In genomic region chr19:46763356-46763755, GRCm38 (mm10) we compare ENCODE assay signal across 8 mouse cellular contexts. TPM values are rescaled to one million over a fixed set of nuclear protein-coding genes. Genes with fewer than 3 reads are reported as not detected.
DNase-seq lines count a peak whose midpoint lies in the region; ATAC-seq and TF ChIP-seq lines count a peak whose summit lies in the region.

No protein-coding gene starts in this region.

- intact Hi-C loops in heart, postnatal 36 days (cut with DNase I) = no loop called here

- DNase-seq in heart, embryonic 10.5 days (ENCODE audit: low spot score) = peak; percentile 52
- no peak for DNase-seq in heart, postnatal 36 days
- no peak for DNase-seq in ES-E14 (ENCODE audit: low read depth, low spot score)
- no peak for DNase-seq in forebrain, embryonic 14.5 days (ENCODE audit: low spot score)
- DNase-seq in liver, postnatal 0 days = no peak
- DNase-seq in adipocyte (ENCODE audit: low spot score) = no peak
- no peak for DNase-seq in right cerebral cortex, postnatal 4 days
- no peak for DNase-seq in testis, postnatal 14 days (ENCODE audit: low spot score)

- peak overlapping the region; percentile 90 for H3K4me3 ChIP-seq in heart, embryonic 10.5 days
- H3K4me3 ChIP-seq in ES-E14 (ENCODE audit: insufficient read depth in 1 of 2, low read depth in 1 of 2, low read length in 2 of 2, poor library complexity in 1 of 2, severe bottlenecking in 1 of 2) = peak overlapping the region; percentile 77 to 97
- H3K4me3 ChIP-seq in forebrain, embryonic 14.5 days (ENCODE audit: low read depth, low read length) = peak overlapping the region; percentile 84
- peak overlapping the region; percentile 99 for H3K4me3 ChIP-seq in liver, postnatal 0 days (ENCODE audit: low read depth, low read length)

- H3K4me1 ChIP-seq in heart, embryonic 10.5 days = peaks cover 29% of the 10 kb centered on the region
- H3K4me1 ChIP-seq in ES-E14 (ENCODE audit: control insufficient read depth in 2 of 2, insufficient read depth in 2 of 2, low read length in 2 of 2, poor library complexity in 1 of 2) = peaks cover 5 to 9% of the 10 kb centered on the region in 2 experiments; a peak in 3 of 4 replicates
- peaks cover 13% of the 10 kb centered on the region for H3K4me1 ChIP-seq in forebrain, embryonic 14.5 days (ENCODE audit: control insufficient read depth, insufficient read depth, low read length)
- H3K4me1 ChIP-seq in liver, postnatal 0 days (ENCODE audit: insufficient read depth) = peaks cover 13% of the 10 kb centered on the region

- no peak overlapping the region for H3K27ac ChIP-seq in heart, embryonic 10.5 days
- H3K27ac ChIP-seq in ES-E14 (ENCODE audit: insufficient read depth, low read depth, low read length, poor library complexity, severe bottlenecking) = no peak overlapping the region
- H3K27ac ChIP-seq in forebrain, embryonic 14.5 days (ENCODE audit: low read depth, low read length) = no peak overlapping the region
- no peak overlapping the region for H3K27ac ChIP-seq in liver, postnatal 0 days (ENCODE audit: low read depth)

- TF ChIP-seq EP300 in liver, postnatal 0 days (IDR thresholded peaks at IDR 0.05; ENCODE audit: low read depth) = no peak

- H3K9me3 ChIP-seq in heart, embryonic 10.5 days = no peaks in the 10 kb centered on the region
- no peaks in the 10 kb centered on the region for H3K9me3 ChIP-seq in ES-E14 (ENCODE audit: control insufficient read depth, insufficient read depth, low read depth, low read length)
- H3K9me3 ChIP-seq in forebrain, embryonic 14.5 days (replicated peaks; ENCODE audit: control insufficient read depth, low read length) = no peaks in the 10 kb centered on the region
- H3K9me3 ChIP-seq in liver, postnatal 0 days (ENCODE audit: low read length) = no peaks in the 10 kb centered on the region

- peaks cover 14% of the 10 kb centered on the region for H3K27me3 ChIP-seq in heart, embryonic 10.5 days (ENCODE audit: insufficient read depth, poor library complexity, severe bottlenecking)
- H3K27me3 ChIP-seq in forebrain, embryonic 14.5 days (replicated peaks; ENCODE audit: control insufficient read depth, insufficient read depth, low read length) = peaks cover 12% of the 10 kb centered on the region; the same call in 1 of the 2 replicates
- peaks cover 6% of the 10 kb centered on the region; the same call in 1 of the 2 replicates for H3K27me3 ChIP-seq in liver, postnatal 0 days (ENCODE audit: insufficient read depth, low read length)

- H3K9ac ChIP-seq in ES-E14 (ENCODE audit: insufficient read depth, low read depth, low read length, poor library complexity, severe bottlenecking) = no peak overlapping the region
- no peak overlapping the region for H3K9ac ChIP-seq in forebrain, embryonic 14.5 days (ENCODE audit: low read length)
- H3K9ac ChIP-seq in liver, postnatal 0 days (replicated peaks) = 0 out of 2 replicates have a peak overlapping the region, but pooled peaks have one; percentile 90

- WGBS in heart, embryonic 10.5 days = 22% methylated on average over 7 of the region's 7 CpGs
- 19% methylated on average over 7 of the region's 7 CpGs for WGBS in forebrain, embryonic 14.5 days
- WGBS in liver, postnatal 0 days (ENCODE audit: insufficient replicate concordance) = 38% methylated on average over 7 of the region's 7 CpGs

- ATAC-seq in forebrain, embryonic 14.5 days = no peak
- no peak for ATAC-seq in liver, postnatal 0 days

- no peak for TF ChIP-seq CTCF in liver, postnatal 0 days (IDR thresholded peaks at IDR 0.05; ENCODE audit: low read depth)

- H3K36me3 ChIP-seq in heart, embryonic 10.5 days = no peaks in the 10 kb centered on the region
- no peaks in the 10 kb centered on the region for H3K36me3 ChIP-seq in ES-E14 (ENCODE audit: control insufficient read depth, insufficient read depth, low read length, poor library complexity, severe bottlenecking)
- H3K36me3 ChIP-seq in forebrain, embryonic 14.5 days (ENCODE audit: control insufficient read depth, insufficient read depth, low read length) = no peaks in the 10 kb centered on the region
- no peaks in the 10 kb centered on the region for H3K36me3 ChIP-seq in liver, postnatal 0 days (replicated peaks; ENCODE audit: insufficient read depth, low read length)

- in situ Hi-C loops in ES-E14 (cut with MboI; ENCODE audit: low sequenced_read_pairs in 2 of 2, unreplicated experiment in 2 of 2) = loop anchor here (5.0 to 10.0 kb wide), 3 partner anchors 101 to 221 kb away; no protein-coding TSS in a partner anchor

- peak overlapping the region; percentile 99 for H3K4me2 ChIP-seq in forebrain, embryonic 14.5 days (ENCODE audit: low read length)
- H3K4me2 ChIP-seq in liver, postnatal 0 days (ENCODE audit: low read depth, low read length) = peak overlapping the region; percentile 99

TF ChIP-seq in ES-E14, 5 proteins besides CTCF, POLR2A, EP300 and RAD21:
- no peak for TF ChIP-seq MAFK (IDR thresholded peaks at IDR 0.05; ENCODE audit: insufficient read depth, low read depth, low read length)
- peak; percentile 72 for TF ChIP-seq ZNF384 (IDR thresholded peaks at IDR 0.05; ENCODE audit: low read depth, low read length)

RNA-seq across cellular contexts. Expression of gene Cnnm2, which starts 2.0 kb away (rescaled TPM):
- 2.7 and 3.0 TPM in 2 replicates for polyA plus RNA-seq in heart, embryonic 10.5 days (2016; fragmentation: Nextera tagmentation; extraction: Ambion mirVana)
- total RNA-seq in heart, postnatal 36 days (2021) = 1 to 10 TPM; 6.0 to 6.7 TPM
- total RNA-seq in ES-E14 (2012; rRNA removed) = 43.2 and 75.7 TPM in 2 replicates
- polyA plus RNA-seq in forebrain, embryonic 14.5 days (2014; fragmentation: Nextera tagmentation; extraction: Ambion mirVana) = 2.8 and 4.1 TPM in 2 replicates
- 1.6 and 2.0 TPM in 2 replicates for polyA plus RNA-seq in liver, postnatal 0 days (2015; fragmentation: Nextera tagmentation; extraction: Ambion mirVana)

RNA-seq across cellular contexts. Expression of gene As3mt, which starts 56.1 kb away (rescaled TPM):
- 46.2 and 55.0 TPM in 2 replicates for polyA plus RNA-seq in heart, embryonic 10.5 days (2016; fragmentation: Nextera tagmentation; extraction: Ambion mirVana)
- 10 to 100 TPM; 88.6 to 96.2 TPM for total RNA-seq in heart, postnatal 36 days (2021)
- 10.2 and 11.0 TPM in 2 replicates for total RNA-seq in ES-E14 (2012; rRNA removed)
- 19.8 and 22.6 TPM in 2 replicates for polyA plus RNA-seq in forebrain, embryonic 14.5 days (2014; fragmentation: Nextera tagmentation; extraction: Ambion mirVana)
- 28.4 and 30.1 TPM in 2 replicates for polyA plus RNA-seq in liver, postnatal 0 days (2015; fragmentation: Nextera tagmentation; extraction: Ambion mirVana)
